In the genomic region with DNA sequence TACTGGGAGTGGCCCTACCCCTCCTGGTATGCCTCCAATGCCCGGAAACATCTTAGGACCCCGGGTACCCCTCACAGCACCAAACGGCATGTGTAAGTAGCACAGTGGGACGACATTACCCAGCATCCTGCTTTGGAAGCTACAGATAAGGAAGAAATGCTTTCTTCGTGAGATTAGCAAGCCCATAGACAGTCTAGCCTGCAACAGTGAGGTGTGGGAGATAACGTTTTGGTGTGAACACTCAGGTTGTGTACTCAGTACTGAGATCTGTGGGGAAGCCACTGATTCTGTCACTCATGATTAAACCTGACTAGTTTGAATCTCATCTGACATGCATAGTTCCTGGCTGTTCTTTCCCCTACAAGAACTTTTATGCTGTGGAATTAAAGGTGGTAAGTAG, we compare ENCODE assay signal across 17 mouse cellular contexts.
"Had no signal": no experiment of that assay in that cellular context is flagged by ENCODE, and none has a peak within 500 bp of the region (broad histone marks: within the 10 kb centered on the region; RNA-seq: fewer than 3 reads in every experiment).

No protein-coding gene starts in this region.

- H3K9ac ChIP-seq: intestine, embryonic 15.5 days; kidney, embryonic 15.5 days; limb, embryonic 12.5 days; limb, embryonic 15.5 days; neural tube, embryonic 13.5 days had no signal

- ATAC-seq: intestine, embryonic 15.5 days had no signal

- H3K27me3 ChIP-seq: intestine, embryonic 15.5 days; kidney, embryonic 15.5 days; limb, embryonic 12.5 days; limb, embryonic 15.5 days; megakaryocyte, embryonic 14.5 days; neural tube, embryonic 13.5 days had no signal

- H3K9me3 ChIP-seq: intestine, embryonic 15.5 days; kidney, embryonic 15.5 days; limb, embryonic 12.5 days; limb, embryonic 15.5 days; megakaryocyte, embryonic 14.5 days; neural tube, embryonic 13.5 days had no signal

- DNase-seq: kidney, adult 11 months; kidney, adult 8-10 months; kidney, postnatal 10 days; kidney, postnatal 36 days; left cerebral cortex, postnatal 4 days; lung, adult 2 months; midbrain, embryonic 14.5 days; thymus, adult 18-20 months; thymus, postnatal 36 days had no signal

- H3K27ac ChIP-seq: intestine, embryonic 15.5 days; kidney, embryonic 15.5 days; limb, embryonic 12.5 days; limb, embryonic 15.5 days; macrophage; neural tube, embryonic 13.5 days had no signal

- H3K4me1 ChIP-seq: intestine, embryonic 15.5 days; kidney, embryonic 15.5 days; limb, embryonic 15.5 days; neural tube, embryonic 13.5 days had no signal

- H3K4me3 ChIP-seq: intestine, embryonic 15.5 days; kidney, embryonic 15.5 days; limb, embryonic 12.5 days; limb, embryonic 15.5 days; megakaryocyte, embryonic 14.5 days; neural tube, embryonic 13.5 days had no signal

- H3K4me2 ChIP-seq: intestine, embryonic 15.5 days; kidney, embryonic 15.5 days; limb, embryonic 12.5 days; limb, embryonic 15.5 days; midbrain, embryonic 11.5 days; neural tube, embryonic 13.5 days had no signal
